Mouse (Mus musculus) liver, embryonic 14.5 days (tissue): ENCODE data around the gene Acp2. TPM values are rescaled to one million over a fixed set of nuclear protein-coding genes. Genes with fewer than 3 reads are reported as not detected.

ENCODE experiments used
- ATAC-seq: fragments of 200-750 bp; cut with Nextera tagmentation; 2 replicates; pipeline ENCODE4 v1.8.0; 2017; ENCODE audit warnings: moderate number of reproducible peaks, mild to moderate bottlenecking, moderate library complexity; ENCODE audit not compliant: insufficient read depth
- DNase-seq, 3 experiments: peaks; one replicate each; pipeline ENCODE4 v3.0.0-alpha.2; 2012 to 2013; ENCODE audit warnings: low read depth in 3 of 3, low spot score in 3 of 3
- H3K27ac ChIP-seq: fragments of 300-500 bp; sonication (generic); 2 replicates; pipeline ENCODE4 v1.5.1; 2014; ENCODE audit warnings: moderate library complexity, mild to moderate bottlenecking, control low read depth, inconsistent platforms
- H3K27me3 ChIP-seq: fragments of 300-500 bp; sonication (generic); 2 replicates; pipeline ENCODE4 v1.6.1; 2014; ENCODE audit warnings: mild to moderate bottlenecking, low read length, moderate library complexity; ENCODE audit not compliant: control insufficient read depth, insufficient read depth
- H3K36me3 ChIP-seq: fragments of 300-500 bp; sonication (generic); replicated peaks from 2 replicates; pipeline ENCODE4 v1.6.1; 2014; ENCODE audit warnings: low read depth; ENCODE audit not compliant: control insufficient read depth, insufficient read depth
- H3K4me1 ChIP-seq, 2 experiments: fragments of 200-500 bp in 1 of 2; fragments of 300-500 bp in 1 of 2; sonication (generic) in 1 of 2; replicated peaks; 2 replicates each; pipeline ENCODE4 v1.6.1; 2012 to 2014; ENCODE audit warnings: antibody characterized with exemption in 1 of 2, inconsistent platforms in 1 of 2, low read length in 1 of 2; ENCODE audit not compliant: control insufficient read depth in 2 of 2, insufficient read depth in 2 of 2
- H3K4me2 ChIP-seq: fragments of 300-500 bp; sonication (generic); 2 replicates; pipeline ENCODE4 v1.6.1; 2014; ENCODE audit warnings: low read depth, mild to moderate bottlenecking, control low read depth, moderate library complexity
- H3K4me3 ChIP-seq, 2 experiments: fragments of 200-500 bp in 1 of 2; fragments of 300-500 bp in 1 of 2; sonication (generic) in 1 of 2; 2 replicates each; pipeline ENCODE4 v1.5.1; 2012 to 2014; ENCODE audit warnings: low read depth in 2 of 2, low read length in 2 of 2, mild to moderate bottlenecking in 2 of 2, control low read depth in 1 of 2, inconsistent platforms in 1 of 2, moderate library complexity in 1 of 2; ENCODE audit not compliant: insufficient read depth in 1 of 2
- H3K9ac ChIP-seq: fragments of 300-500 bp; sonication (generic); replicated peaks from 2 replicates; pipeline ENCODE4 v1.6.1; 2014; ENCODE audit warnings: mild to moderate bottlenecking, control low read depth, moderate library complexity
- H3K9me3 ChIP-seq: fragments of 300-500 bp; sonication (generic); 2 replicates; pipeline ENCODE4 v1.6.1; 2016; ENCODE audit warnings: low read length, mixed read lengths; ENCODE audit not compliant: control insufficient read depth
- CTCF ChIP-seq: IDR thresholded peaks from 2 replicates; pipeline ENCODE4 v1.5.1; 2016; ENCODE audit warnings: antibody characterized with exemption, low read depth, control low read depth
- EP300 ChIP-seq: IDR thresholded peaks from 2 replicates; pipeline ENCODE4 v1.6.1; 2016; ENCODE audit warnings: antibody characterized with exemption, low read depth
- WGBS: fragments of 180-500 bp; shearing (Covaris S2); extraction: QIAGEN DNeasy Blood & Tissue Kit; methylation state at CpG from one replicate; pipeline ENCODE4 v1.1.7; 2014; ENCODE audit not compliant: insufficient replicate concordance; 5-methylcytosine and 5-hydroxymethylcytosine counted together
- polyA plus RNA-seq, 2 experiments: library from polyadenylated mRNA; depleted of rRNA in 1 of 2; stranded (reverse) in 1 of 2; unstranded in 1 of 2; fragments of >200 nt; fragmentation: Nextera tagmentation in 1 of 2; extraction: Ambion mirVana in 1 of 2; gene quantifications; 2 replicates each; pipeline versions ENCODE4 v1.2.1 to v1.2.3; 2012 to 2014

The Acp2 gene
- polyA plus RNA-seq, 2 experiments = 5.9 to 8.9 TPM

DNA sequence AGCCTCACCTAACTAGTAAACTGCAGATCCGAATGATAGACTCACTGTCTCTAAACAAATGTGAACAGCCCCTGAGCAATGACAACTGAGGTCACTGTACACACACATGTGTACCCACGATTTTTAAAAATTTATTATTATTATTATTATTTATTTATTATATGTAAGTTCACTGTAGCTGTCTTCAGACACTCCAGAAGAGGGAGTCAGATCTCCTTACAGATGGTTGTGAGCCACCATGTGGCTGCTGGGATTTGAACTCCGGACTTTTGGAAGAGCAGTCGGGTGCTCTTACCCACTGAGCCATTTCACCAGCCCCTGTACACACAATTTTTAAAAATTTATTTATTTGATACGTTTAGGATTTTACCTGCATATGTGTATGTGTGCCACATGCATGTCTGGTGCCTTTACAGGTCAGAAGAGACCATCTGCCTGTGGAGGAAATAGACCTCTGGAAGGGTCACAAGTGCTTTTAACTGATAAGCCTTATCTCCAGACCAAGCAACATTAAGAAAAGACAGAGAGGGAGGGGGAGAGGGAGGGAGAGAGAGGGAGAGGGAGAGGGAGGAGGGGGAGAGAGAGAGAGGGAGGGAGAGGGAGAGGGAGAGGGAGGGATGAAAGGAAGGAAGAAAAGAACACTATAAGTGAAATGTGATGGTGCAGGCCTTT lies 42.0 kb downstream of the Acp2 start:
- H3K4me3 ChIP-seq = no peak overlapping the region
- 38% methylated on average over 5 of the region's 5 CpGs for WGBS
- TF ChIP-seq CTCF (no peak), EP300 (peak; percentile 83)
- DNase-seq (peak; percentile 59 to 68 (median 62)), ATAC-seq (peak; percentile 92)
- no peak overlapping the region; the same call in none of the 2 replicates for H3K9ac ChIP-seq
- H3K36me3 ChIP-seq = no peaks in the 10 kb centered on the region
- H3K27me3 ChIP-seq = no peaks in the 10 kb centered on the region; the same call in 1 of the 2 replicates
- H3K4me1 ChIP-seq = peaks cover 17 to 27% of the 10 kb centered on the region in 2 experiments
- peak overlapping the region; percentile 18 for H3K4me2 ChIP-seq
- no peaks in the 10 kb centered on the region for H3K9me3 ChIP-seq
- no peak overlapping the region for H3K27ac ChIP-seq

DNA sequence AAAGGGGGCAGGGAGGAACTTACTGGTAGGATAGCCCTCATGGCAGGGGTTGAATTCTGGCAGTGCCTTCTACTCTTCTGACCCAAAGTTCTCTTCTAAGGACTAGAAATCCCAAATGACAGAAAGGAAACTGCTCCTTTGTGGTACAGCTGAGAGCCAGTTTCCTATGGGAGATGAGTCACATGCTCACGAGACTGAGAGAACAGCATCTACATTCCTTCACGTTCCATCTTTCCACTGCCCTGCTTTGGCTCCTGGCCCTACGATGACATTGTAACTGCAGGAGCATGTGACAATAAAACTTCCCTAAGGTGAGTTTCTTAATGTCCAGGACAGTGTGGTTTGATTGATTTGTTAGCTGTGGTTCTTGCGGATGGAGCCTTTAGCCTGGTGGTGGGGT lies 45.7 kb downstream of the Acp2 start:
- Histone ChIP-seq H3K27ac (no peak overlapping the region), H3K4me2 (no peak overlapping the region), H3K36me3 (no peaks in the 10 kb centered on the region), H3K27me3 (peaks cover 9% of the 10 kb centered on the region), H3K4me3 (no peak overlapping the region), H3K4me1 (peaks cover 12 to 15% of the 10 kb centered on the region in 2 experiments), H3K9ac (no peak overlapping the region), H3K9me3 (no peaks in the 10 kb centered on the region)
- DNase-seq (no peak), ATAC-seq (no peak)
- WGBS = 68% methylated on average over 4 of the region's 4 CpGs
- no peak for TF ChIP-seq CTCF
- no peak for TF ChIP-seq EP300

GRCm38 (mm10) chr2:91252001-91252400 lies 49.3 kb downstream of the Acp2 start:
- Histone ChIP-seq H3K4me2 (no peak overlapping the region), H3K27me3 (peaks cover 35% of the 10 kb centered on the region), H3K9me3 (no peaks in the 10 kb centered on the region), H3K27ac (no peak overlapping the region), H3K4me3 (no peak overlapping the region), H3K36me3 (no peaks in the 10 kb centered on the region), H3K4me1 (no peaks in the 10 kb centered on the region), H3K9ac (no peak overlapping the region)
- TF ChIP-seq CTCF (no peak), EP300 (no peak)
- DNase-seq (no peak), ATAC-seq (no peak)
- WGBS = 58% methylated on average over 4 of the region's 4 CpGs

DNA sequence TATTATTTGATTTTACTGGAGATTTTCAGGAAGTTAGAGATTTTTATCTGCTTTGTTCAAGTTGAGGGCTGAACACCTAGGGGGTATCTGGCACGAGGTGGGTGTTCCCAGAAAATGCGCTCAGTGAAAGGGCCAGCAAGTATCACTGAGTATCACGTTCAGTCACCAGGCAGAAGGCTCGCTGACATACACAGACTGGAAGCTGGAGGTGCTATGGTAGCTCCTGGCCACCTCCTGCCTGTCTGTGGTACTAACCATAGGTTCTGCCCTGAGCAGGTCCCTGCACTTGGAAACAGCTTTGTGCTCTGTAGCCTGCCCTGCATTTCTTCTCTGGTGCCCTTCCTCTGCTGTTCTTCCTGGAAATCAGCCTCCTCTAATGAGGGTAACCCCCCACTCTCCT lies 49.8 kb downstream of the Acp2 start:
- Histone ChIP-seq H3K27ac (no peak overlapping the region), H3K4me2 (no peak overlapping the region), H3K9me3 (no peaks in the 10 kb centered on the region), H3K9ac (no peak overlapping the region), H3K36me3 (no peaks in the 10 kb centered on the region), H3K4me3 (no peak overlapping the region), H3K4me1 (no peaks in the 10 kb centered on the region), H3K27me3 (peaks cover 40% of the 10 kb centered on the region)
- TF ChIP-seq CTCF (no peak), EP300 (no peak)
- DNase-seq (no peak), ATAC-seq (no peak)
- WGBS = 42% methylated on average over 4 of the region's 4 CpGs

- Histone ChIP-seq H3K27ac (no peak overlapping the region), H3K4me1 (no peaks in the 10 kb centered on the region), H3K9ac (no peak overlapping the region), H3K27me3 (peaks cover 49% of the 10 kb centered on the region), H3K9me3 (no peaks in the 10 kb centered on the region), H3K4me3 (no peak overlapping the region), H3K36me3 (no peaks in the 10 kb centered on the region), H3K4me2 (no peak overlapping the region)
- TF ChIP-seq EP300 (no peak), CTCF (no peak)
- no peak for ATAC-seq
- whole genome bisulfite sequencing = 34% methylated on average over 8 of the region's 8 CpGs
- no peak for DNase-seq
These were observed 52.2 kb downstream of the Acp2 start for GRCm38 (mm10) chr2:91254725-91255380.
